Mouse (Mus musculus) liver, embryonic 13.5 days (tissue): Measurements from ENCODE around the gene Lmf1. TPM values are rescaled to one million over a fixed set of nuclear protein-coding genes. Genes with fewer than 3 reads are reported as not detected.

Experiments
- ATAC-seq: fragments of 200-750 bp; cut with Nextera tagmentation; 2 replicates; pipeline ENCODE4 v1.8.0; 2017; ENCODE audit warnings: low read depth, mild to moderate bottlenecking, moderate number of reproducible peaks, moderate library complexity
- DNase-seq: peaks from one replicate; pipeline ENCODE4 v3.0.0; 2022
- H3K27ac ChIP-seq: fragments of 300-500 bp; sonication (generic); 2 replicates; pipeline ENCODE4 v1.5.1; 2015; ENCODE audit warnings: moderate library complexity, mild to moderate bottlenecking, inconsistent platforms
- H3K27me3 ChIP-seq: fragments of 300-500 bp; sonication (generic); 2 replicates; pipeline ENCODE4 v1.6.1; 2015; ENCODE audit warnings: mild to moderate bottlenecking, inconsistent platforms
- H3K36me3 ChIP-seq: fragments of 300-500 bp; sonication (generic); 2 replicates; pipeline ENCODE4 v1.6.1; 2015; ENCODE audit warnings: mild to moderate bottlenecking, inconsistent platforms
- H3K4me1 ChIP-seq: fragments of 300-500 bp; sonication (generic); replicated peaks from 2 replicates; pipeline ENCODE4 v1.6.1; 2015; ENCODE audit warnings: inconsistent platforms
- H3K4me2 ChIP-seq: fragments of 300-500 bp; sonication (generic); 2 replicates; pipeline ENCODE4 v1.6.1; 2015; ENCODE audit warnings: inconsistent platforms, mild to moderate bottlenecking, moderate library complexity
- H3K4me3 ChIP-seq: fragments of 300-500 bp; sonication (generic); replicated peaks from 2 replicates; pipeline ENCODE4 v1.5.1; 2015; ENCODE audit warnings: mild to moderate bottlenecking, inconsistent platforms
- H3K9ac ChIP-seq: fragments of 300-500 bp; sonication (generic); 2 replicates; pipeline ENCODE4 v1.6.1; 2015; ENCODE audit warnings: mild to moderate bottlenecking, inconsistent platforms
- H3K9me3 ChIP-seq: fragments of 300-500 bp; sonication (generic); replicated peaks from 2 replicates; pipeline ENCODE4 v1.6.1; 2016; ENCODE audit warnings: inconsistent platforms
- WGBS: fragments of 180-500 bp; shearing (Covaris S2); methylation state at CpG from one replicate; pipeline ENCODE4 v1.1.7; 2015; ENCODE audit not compliant: insufficient replicate concordance; 5-methylcytosine and 5-hydroxymethylcytosine counted together
- polyA plus RNA-seq: library from polyadenylated mRNA; unstranded; fragments of >200 nt; fragmentation: Nextera tagmentation; extraction: Ambion mirVana; gene quantifications from 2 replicates; pipeline ENCODE4 v1.2.1, GENCODE M21; 2015

The Lmf1 gene
- polyA plus RNA-seq, 1 experiment from 2014 or later: 11.6 TPM

DNA sequence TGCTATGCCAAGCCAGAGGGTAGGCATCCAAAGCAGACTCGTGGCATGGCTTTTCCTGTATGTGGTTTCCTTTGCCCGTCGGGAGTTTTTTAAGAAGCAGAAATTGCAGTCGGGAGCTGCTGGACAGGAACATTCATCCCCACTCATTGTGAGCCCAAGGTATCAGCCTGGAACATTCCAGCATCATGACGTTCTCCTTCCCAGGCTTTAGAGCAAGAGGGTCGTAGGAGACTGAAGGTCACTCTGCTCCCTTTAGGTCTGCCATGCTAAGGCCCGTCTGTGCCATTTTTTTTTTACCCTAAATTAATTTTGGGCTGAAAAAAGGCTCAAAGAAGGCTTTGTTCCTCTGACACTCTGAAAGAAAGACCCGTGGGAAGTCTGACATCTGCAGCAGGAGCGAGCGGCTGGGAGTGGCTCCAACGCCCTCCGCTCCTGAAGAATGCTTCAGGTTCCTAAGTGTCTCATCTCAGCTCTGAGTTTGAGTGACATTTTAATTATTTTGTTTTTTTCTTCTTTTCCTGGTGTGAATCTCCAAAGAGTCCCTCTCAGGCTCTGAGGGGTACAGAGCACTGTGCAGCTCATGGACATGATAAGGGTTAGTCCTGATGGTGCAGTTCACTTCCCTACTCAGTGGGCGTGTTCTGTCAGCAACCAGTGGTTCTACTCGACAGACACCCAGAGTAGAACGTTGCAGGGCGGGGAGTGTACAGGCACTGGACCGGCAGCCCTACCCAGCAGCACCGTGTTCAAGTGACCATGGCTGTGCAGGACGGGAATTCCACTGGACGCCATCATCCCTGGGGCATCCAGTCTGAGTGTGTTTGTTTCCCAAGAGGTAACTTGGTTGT lies 47.5 kb downstream of the Lmf1 start:
- Histone ChIP-seq H3K4me3 (no peak overlapping the region), H3K4me1 (0 out of 2 replicates have a peak, but pooled peaks cover 3% of the 10 kb centered on the region), H3K4me2 (no peak overlapping the region), H3K27ac (no peak overlapping the region), H3K36me3 (no peaks in the 10 kb centered on the region), H3K27me3 (no peaks in the 10 kb centered on the region), H3K9me3 (no peaks in the 10 kb centered on the region), H3K9ac (no peak overlapping the region)
- WGBS: 61% methylated on average over 20 of the region's 20 CpGs
- no peak for DNase-seq
- no peak for ATAC-seq

DNA sequence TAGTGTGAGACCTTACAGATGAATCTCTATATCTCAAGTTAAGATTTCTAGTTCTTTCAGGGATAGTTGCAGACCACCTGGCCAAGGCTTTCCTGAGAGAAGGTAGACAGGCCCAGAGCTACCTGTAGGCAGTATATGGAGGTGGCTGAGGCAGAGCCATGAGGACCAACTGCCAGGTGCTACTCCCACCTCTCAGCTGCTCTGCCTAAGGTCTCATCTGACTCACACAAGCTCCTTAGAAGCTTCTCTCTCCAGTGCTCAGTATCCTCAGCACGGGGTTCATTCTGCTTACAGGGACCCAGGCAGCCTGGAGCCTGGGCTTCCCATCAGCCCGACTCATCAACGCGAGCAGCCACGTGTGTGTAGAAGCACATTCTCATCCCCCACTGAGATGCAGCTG lies 51.4 kb downstream of the Lmf1 start:
- Histone ChIP-seq H3K4me1 (no peaks in the 10 kb centered on the region), H3K4me3 (no peak overlapping the region), H3K27ac (no peak overlapping the region), H3K4me2 (no peak overlapping the region), H3K36me3 (0 out of 2 replicates have a peak, but pooled peaks cover 8% of the 10 kb centered on the region), H3K27me3 (no peaks in the 10 kb centered on the region), H3K9ac (no peak overlapping the region), H3K9me3 (no peaks in the 10 kb centered on the region)
- no peak for DNase-seq
- ATAC-seq: no peak
- WGBS: 70% methylated on average over 5 of the region's 5 CpGs

- no peak overlapping the region for H3K4me3 ChIP-seq
- ATAC-seq (no peak), DNase-seq (no peak)
- 84% methylated on average over 10 of the region's 10 CpGs for WGBS
- H3K4me2 ChIP-seq: no peak overlapping the region
- H3K9me3 ChIP-seq: no peaks in the 10 kb centered on the region
- no peak overlapping the region for H3K9ac ChIP-seq
- no peak overlapping the region for H3K27ac ChIP-seq
- H3K4me1 ChIP-seq: no peaks in the 10 kb centered on the region
- H3K27me3 ChIP-seq: no peaks in the 10 kb centered on the region
- 0 out of 2 replicates have a peak, but pooled peaks cover 8% of the 10 kb centered on the region for H3K36me3 ChIP-seq
Observed at GRCm38 (mm10) chr17:25634070-25634469, 55.2 kb downstream of the Lmf1 start.

- Histone ChIP-seq H3K4me3 (no peak overlapping the region), H3K27me3 (no peaks in the 10 kb centered on the region), H3K36me3 (0 out of 2 replicates have a peak, but pooled peaks cover 8% of the 10 kb centered on the region), H3K4me1 (no peaks in the 10 kb centered on the region), H3K27ac (no peak overlapping the region), H3K4me2 (no peak overlapping the region), H3K9ac (no peak overlapping the region), H3K9me3 (no peaks in the 10 kb centered on the region)
- no peak for DNase-seq
- 75% methylated on average over 8 of the region's 8 CpGs for WGBS
- no peak for ATAC-seq
Observed at GRCm38 (mm10) chr17:25635387-25635786, 56.5 kb downstream of the Lmf1 start.

GRCm38 (mm10) chr17:25635806-25636205 lies 56.9 kb downstream of the Lmf1 start:
- Histone ChIP-seq H3K4me3 (no peak overlapping the region), H3K4me2 (no peak overlapping the region), H3K9me3 (no peaks in the 10 kb centered on the region), H3K9ac (no peak overlapping the region), H3K27ac (no peak overlapping the region), H3K36me3 (0 out of 2 replicates have a peak, but pooled peaks cover 8% of the 10 kb centered on the region), H3K4me1 (no peaks in the 10 kb centered on the region), H3K27me3 (no peaks in the 10 kb centered on the region)
- ATAC-seq (no peak), DNase-seq (no peak)
- WGBS: 76% methylated on average over 5 of the region's 5 CpGs

GRCm38 (mm10) chr17:25637986-25638385 lies 59.1 kb downstream of the Lmf1 start:
- Histone ChIP-seq H3K36me3 (0 out of 2 replicates have a peak, but pooled peaks cover 8% of the 10 kb centered on the region), H3K27ac (no peak overlapping the region), H3K4me3 (no peak overlapping the region), H3K4me1 (no peaks in the 10 kb centered on the region), H3K9me3 (no peaks in the 10 kb centered on the region), H3K27me3 (no peaks in the 10 kb centered on the region), H3K4me2 (no peak overlapping the region), H3K9ac (no peak overlapping the region)
- ATAC-seq (no peak), DNase-seq (no peak)
- 83% methylated on average over 7 of the region's 7 CpGs for WGBS

DNA sequence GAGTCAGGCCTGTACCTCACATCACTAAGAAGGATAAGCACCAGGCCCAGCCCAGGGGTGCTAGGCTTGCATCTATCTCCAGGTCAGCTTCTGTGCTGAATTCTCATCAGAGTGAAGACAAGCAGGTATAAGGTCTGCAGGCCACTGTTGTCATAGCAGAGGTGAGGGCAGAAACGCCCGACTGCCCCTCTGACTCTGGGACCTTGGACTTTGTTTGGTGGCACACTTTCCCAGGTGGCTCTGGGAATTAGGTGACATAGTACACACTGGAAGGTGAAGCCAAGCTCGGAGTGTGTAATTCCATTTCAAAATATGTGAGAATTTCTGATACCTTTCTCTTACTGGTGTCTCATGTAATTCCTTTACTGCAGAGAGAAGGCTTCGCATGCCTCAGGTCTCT lies 59.6 kb downstream of the Lmf1 start:
- H3K27me3 ChIP-seq: no peaks in the 10 kb centered on the region
- no peaks in the 10 kb centered on the region for H3K4me1 ChIP-seq
- H3K9ac ChIP-seq: no peak overlapping the region
- no peak for DNase-seq
- no peak for ATAC-seq
- no peak overlapping the region for H3K4me2 ChIP-seq
- no peak overlapping the region for H3K27ac ChIP-seq
- H3K36me3 ChIP-seq: 0 out of 2 replicates have a peak, but pooled peaks cover 8% of the 10 kb centered on the region
- H3K4me3 ChIP-seq: no peak overlapping the region
- 66% methylated on average over 4 of the region's 4 CpGs for WGBS
- no peaks in the 10 kb centered on the region for H3K9me3 ChIP-seq

GRCm38 (mm10) chr17:25640956-25641355 lies 62.1 kb downstream of the Lmf1 start:
- Histone ChIP-seq H3K4me3 (no peak overlapping the region), H3K4me1 (no peaks in the 10 kb centered on the region), H3K36me3 (no peaks in the 10 kb centered on the region), H3K4me2 (no peak overlapping the region), H3K27ac (no peak overlapping the region), H3K9me3 (no peaks in the 10 kb centered on the region), H3K9ac (no peak overlapping the region), H3K27me3 (no peaks in the 10 kb centered on the region)
- DNase-seq (no peak), ATAC-seq (no peak)
- 81% methylated on average over 4 of the region's 4 CpGs for WGBS

DNA sequence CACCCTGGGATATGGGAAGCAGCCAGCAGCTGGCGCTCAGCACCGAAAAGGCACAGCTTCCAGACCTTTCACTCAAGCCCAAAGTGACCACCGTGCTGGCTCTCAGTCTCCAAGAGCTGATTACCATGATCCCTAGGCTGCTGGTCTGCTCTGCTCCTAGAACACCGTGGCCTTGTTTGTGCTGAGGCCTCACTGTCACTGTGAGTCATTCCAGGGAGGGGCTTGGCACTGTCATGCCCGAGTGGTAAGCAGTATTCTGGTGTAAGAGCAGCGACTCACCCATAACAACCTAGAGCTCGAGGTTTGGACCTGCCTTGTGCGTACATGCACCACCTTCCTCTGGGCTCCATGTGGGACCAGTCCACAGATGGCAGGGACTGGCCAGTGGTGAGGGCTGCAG lies 63.1 kb downstream of the Lmf1 start:
- Histone ChIP-seq H3K9me3 (no peaks in the 10 kb centered on the region), H3K36me3 (no peaks in the 10 kb centered on the region), H3K27me3 (no peaks in the 10 kb centered on the region), H3K27ac (no peak overlapping the region), H3K4me2 (no peak overlapping the region), H3K4me1 (no peaks in the 10 kb centered on the region), H3K4me3 (no peak overlapping the region), H3K9ac (no peak overlapping the region)
- 63% methylated on average over 8 of the region's 8 CpGs for WGBS
- ATAC-seq (no peak), DNase-seq (no peak)

GRCm38 (mm10) chr17:25643517-25644294 lies 64.8 kb downstream of the Lmf1 start:
- peaks cover 4% of the 10 kb centered on the region; the same call in 1 of the 2 replicates for H3K4me1 ChIP-seq
- WGBS: 75% methylated on average over 13 of the region's 13 CpGs
- no peak overlapping the region for H3K4me2 ChIP-seq
- ATAC-seq: no peak
- H3K9me3 ChIP-seq: no peaks in the 10 kb centered on the region
- no peak for DNase-seq
- H3K4me3 ChIP-seq: no peak overlapping the region
- H3K36me3 ChIP-seq: no peaks in the 10 kb centered on the region
- no peak overlapping the region for H3K9ac ChIP-seq
- H3K27ac ChIP-seq: no peak overlapping the region
- no peaks in the 10 kb centered on the region for H3K27me3 ChIP-seq

DNA sequence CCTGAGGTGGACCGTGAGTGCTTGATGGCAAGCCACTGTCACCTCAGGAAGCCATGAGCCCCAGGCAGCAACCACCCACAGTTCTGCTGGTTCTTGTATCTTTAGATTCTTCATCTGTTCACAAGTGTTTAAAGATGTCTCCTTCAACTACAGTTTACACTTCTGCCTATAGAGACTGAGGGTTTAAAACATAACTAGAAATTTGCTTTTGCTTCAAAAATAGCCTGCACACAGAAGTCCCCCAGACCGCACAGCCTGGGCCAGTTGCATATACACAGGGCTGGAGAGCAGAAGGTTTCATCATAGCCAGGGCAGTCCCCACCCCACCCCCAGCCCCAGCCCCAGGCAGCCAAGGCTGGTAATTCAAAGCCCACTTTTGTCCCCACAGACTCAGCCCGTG lies 65.9 kb downstream of the Lmf1 start:
- no peak overlapping the region for H3K27ac ChIP-seq
- no peak overlapping the region for H3K4me2 ChIP-seq
- no peaks in the 10 kb centered on the region for H3K9me3 ChIP-seq
- peaks cover 4% of the 10 kb centered on the region; the same call in 1 of the 2 replicates for H3K4me1 ChIP-seq
- H3K36me3 ChIP-seq: no peaks in the 10 kb centered on the region
- H3K4me3 ChIP-seq: no peak overlapping the region
- no peak overlapping the region for H3K9ac ChIP-seq
- 79% methylated on average over 3 of the region's 3 CpGs for WGBS
- H3K27me3 ChIP-seq: no peaks in the 10 kb centered on the region
- DNase-seq (no peak), ATAC-seq (no peak)
